Mouse (Mus musculus) ES-E14 (cell line): Measurements from ENCODE around the gene Kndc1.

Experiments used
- CHD2 ChIP-seq: IDR thresholded peaks from 2 replicates; pipeline ENCODE4 v1.6.1; 2014; ENCODE audit warnings: mild to moderate bottlenecking, low read depth, low read length, inconsistent platforms
- HCFC1 ChIP-seq: IDR thresholded peaks from 2 replicates; pipeline ENCODE4 v1.6.1; 2012; ENCODE audit warnings: low read length, inconsistent platforms, borderline replicate concordance; ENCODE audit not compliant: insufficient read depth
- ZC3H11A ChIP-seq: IDR thresholded peaks from 2 replicates; pipeline ENCODE4 v1.6.1; 2012; ENCODE audit warnings: low read depth, mild to moderate bottlenecking, inconsistent platforms, low read length, borderline replicate concordance
- ZNF384 ChIP-seq: IDR thresholded peaks from 2 replicates; pipeline ENCODE4 v1.6.1; 2012; ENCODE audit warnings: low read depth, low read length, inconsistent platforms

DNA sequence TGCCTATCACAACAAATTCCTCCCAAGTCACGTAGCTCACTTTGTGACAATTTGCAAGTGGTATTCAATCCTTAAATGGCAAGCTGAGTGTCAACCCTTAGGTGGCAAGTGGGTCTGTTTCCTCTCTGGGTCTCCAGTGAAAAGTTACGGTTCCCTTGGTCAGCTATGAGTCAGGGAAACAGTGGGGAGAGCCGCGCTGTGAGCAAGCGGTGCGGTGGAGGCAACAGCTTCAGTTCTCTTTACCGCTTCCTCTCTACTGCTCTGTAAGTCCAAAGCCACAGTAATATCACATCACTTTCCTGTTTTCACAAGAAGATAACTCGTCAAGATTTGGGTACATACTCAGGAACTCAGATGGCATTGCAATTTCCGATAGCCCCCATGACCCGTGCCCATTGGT, 79.8 kb downstream of the Kndc1 start:
- TF ChIP-seq ZNF384, result no peak
- TF ChIP-seq HCFC1, result no peak
- TF ChIP-seq CHD2, result no peak
- TF ChIP-seq ZC3H11A, result no peak
